Mouse (Mus musculus) midbrain, embryonic 11.5 days (tissue): ENCODE data around the gene Lysmd1. TPM values are rescaled to one million over a fixed set of nuclear protein-coding genes. Genes with fewer than 3 reads are reported as not detected.
"Not testable (repeated sequence)": the region's sequence is repeated elsewhere in the genome, so short reads cannot be mapped to it uniquely, and the experiment has no call there.

Source experiments
- ATAC-seq: fragments of 200-750 bp; cut with Nextera tagmentation; 2 replicates; pipeline ENCODE4 v1.8.0; 2017; ENCODE audit warnings: moderate TSS enrichment, moderate library complexity; ENCODE audit not compliant: low FRiP score
- DNase-seq: peaks from one replicate; pipeline ENCODE4 v3.0.0; 2015; ENCODE audit warnings: low spot score; ENCODE audit errors: missing footprints
- H3K27ac ChIP-seq: fragments of 300-500 bp; sonication (generic); 2 replicates; pipeline ENCODE4 v1.5.1; 2014; ENCODE audit warnings: low read depth, low read length
- H3K27me3 ChIP-seq: fragments of 300-500 bp; sonication (generic); 2 replicates; pipeline ENCODE4 v1.6.1; 2014; ENCODE audit warnings: mild to moderate bottlenecking, low read length, moderate library complexity, mixed read lengths; ENCODE audit not compliant: control insufficient read depth, insufficient read depth
- H3K36me3 ChIP-seq: fragments of 300-500 bp; sonication (generic); 2 replicates; pipeline ENCODE4 v1.6.1; 2014; ENCODE audit warnings: mild to moderate bottlenecking, low read length, moderate library complexity, mixed read lengths; ENCODE audit not compliant: control insufficient read depth, insufficient read depth
- H3K4me1 ChIP-seq: fragments of 300-500 bp; sonication (generic); 2 replicates; pipeline ENCODE4 v1.6.1; 2014; ENCODE audit warnings: low read length; ENCODE audit not compliant: control insufficient read depth, insufficient read depth
- H3K4me2 ChIP-seq: fragments of 300-500 bp; sonication (generic); 2 replicates; pipeline ENCODE4 v1.6.1; 2014; ENCODE audit warnings: mild to moderate bottlenecking, moderate library complexity
- H3K4me3 ChIP-seq: fragments of 300-500 bp; sonication (generic); 2 replicates; pipeline ENCODE4 v1.5.1; 2014; ENCODE audit warnings: low read depth, low read length
- H3K9ac ChIP-seq: fragments of 300-500 bp; sonication (generic); 2 replicates; pipeline ENCODE4 v1.6.1; 2014; ENCODE audit warnings: low read length
- H3K9me3 ChIP-seq: fragments of 300-500 bp; sonication (generic); 2 replicates; pipeline ENCODE4 v1.6.1; 2016; ENCODE audit warnings: low read length; ENCODE audit not compliant: control insufficient read depth
- WGBS: fragments of 180-500 bp; shearing (Covaris S2); extraction: QIAGEN DNeasy Blood & Tissue Kit; methylation state at CpG from one replicate; pipeline ENCODE4 v1.1.7; 2014; 5-methylcytosine and 5-hydroxymethylcytosine counted together
- polyA plus RNA-seq: library from polyadenylated mRNA; unstranded; fragments of >200 nt; fragmentation: Nextera tagmentation; extraction: Ambion mirVana; gene quantifications from 2 replicates; pipeline ENCODE4 v1.2.1, GENCODE M21; 2014

The Lysmd1 gene
- 16.1 and 17.4 TPM in 2 replicates for polyA plus RNA-seq

DNA sequence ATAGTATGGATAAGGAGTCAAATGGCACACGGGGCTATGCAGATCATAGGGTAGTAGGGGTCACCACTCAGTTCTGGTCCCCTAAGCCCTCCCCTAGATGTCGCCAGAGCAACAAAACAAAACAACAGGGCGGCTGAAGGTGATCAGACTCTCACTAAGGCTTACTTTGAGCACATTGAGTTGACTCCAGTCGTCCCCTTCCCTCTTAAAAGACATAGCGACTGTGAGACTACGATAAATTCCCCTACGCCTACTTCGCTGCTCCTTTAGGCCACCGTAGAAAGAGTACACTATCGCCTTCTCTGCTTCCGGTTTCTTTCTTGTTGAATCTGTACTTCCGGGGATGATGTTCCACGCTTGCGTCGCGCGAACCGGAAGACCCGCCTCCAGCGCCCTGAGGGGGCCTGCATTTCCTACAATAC lies at the start of gene Lysmd1, which contains the start of gene Scnm1:
Gene Lysmd1, plus strand, starts transcription at position 409 of the 422 bp plus-strand sequence.
Gene Scnm1, minus strand, starts transcription at position 332 of the 422 bp plus-strand sequence.
- H3K27ac ChIP-seq: no peak within 1 kb of the TSS; the same call in 1 of the 2 replicates
- H3K27me3 ChIP-seq: no peaks in the 10 kb centered on the region
- peak within 1 kb of the TSS; percentile 86 for H3K4me2 ChIP-seq
- peaks cover 7% of the 10 kb centered on the region; the same call in 1 of the 2 replicates for H3K36me3 ChIP-seq
- H3K9ac ChIP-seq: peak within 1 kb of the TSS; percentile 72
- peak within 1 kb of the TSS; percentile 67 for H3K4me3 ChIP-seq
- peaks cover 11% of the 10 kb centered on the region for H3K4me1 ChIP-seq
- H3K9me3 ChIP-seq: no peaks in the 10 kb centered on the region
- WGBS: 0% methylated on average over 20 of the region's 20 CpGs
- ATAC-seq: peak; percentile 91
- peak; percentile 99 for DNase-seq

GRCm38 (mm10) chr3:95088071-95088470 lies 45.8 kb upstream of the Lysmd1 start:
- WGBS: 97% methylated on average over 1 of the region's 1 CpGs
- Histone ChIP-seq H3K4me1 (no peaks in the 10 kb centered on the region), H3K9me3 (no peaks in the 10 kb centered on the region), H3K9ac (no peak overlapping the region), H3K4me2 (no peak overlapping the region), H3K27ac (no peak overlapping the region), H3K27me3 (no peaks in the 10 kb centered on the region), H3K36me3 (no peaks in the 10 kb centered on the region), H3K4me3 (no peak overlapping the region)
- ATAC-seq: no peak
- no peak for DNase-seq

DNA sequence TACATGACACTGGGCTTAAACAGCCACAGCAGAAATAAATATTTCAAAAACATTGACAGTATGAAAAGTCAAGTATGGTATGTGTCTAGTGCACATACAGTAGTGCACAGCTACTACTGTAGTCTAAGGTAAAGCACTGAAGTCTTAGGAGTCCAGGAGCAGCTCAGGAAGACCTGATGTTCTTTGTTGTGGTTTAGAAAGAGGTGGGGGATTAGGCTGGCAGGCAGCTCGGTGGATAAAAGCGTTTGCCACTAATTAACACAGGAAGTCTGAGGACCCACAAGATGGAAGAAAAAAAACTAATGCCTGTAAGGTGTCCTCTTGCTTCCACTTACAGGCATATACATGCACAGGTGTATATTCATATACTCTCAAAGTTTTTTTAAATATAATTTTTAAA lies 33.0 kb upstream of the Lysmd1 start:
- DNase-seq: no peak
- no peaks in the 10 kb centered on the region for H3K27me3 ChIP-seq
- no peak overlapping the region for H3K4me2 ChIP-seq
- ATAC-seq: no peak
- H3K9ac ChIP-seq: no peak overlapping the region
- WGBS: 39% methylated on average over 2 of the region's 2 CpGs
- no peak overlapping the region for H3K4me3 ChIP-seq
- peaks cover 8% of the 10 kb centered on the region for H3K4me1 ChIP-seq
- no peaks in the 10 kb centered on the region for H3K9me3 ChIP-seq
- no peaks in the 10 kb centered on the region for H3K36me3 ChIP-seq
- H3K27ac ChIP-seq: no peak overlapping the region

GRCm38 (mm10) chr3:95105121-95105520 lies 28.8 kb upstream of the Lysmd1 start:
- 78% methylated on average over 4 of the region's 4 CpGs for WGBS
- peaks cover 10% of the 10 kb centered on the region for H3K4me1 ChIP-seq
- no peak for DNase-seq
- peak overlapping the region; percentile 75 for H3K4me2 ChIP-seq
- no peaks in the 10 kb centered on the region for H3K9me3 ChIP-seq
- H3K27me3 ChIP-seq: no peaks in the 10 kb centered on the region
- H3K36me3 ChIP-seq: no peaks in the 10 kb centered on the region
- H3K27ac ChIP-seq: no peak overlapping the region
- no peak for ATAC-seq
- H3K4me3 ChIP-seq: peak overlapping the region; percentile 96
- H3K9ac ChIP-seq: no peak overlapping the region

DNA sequence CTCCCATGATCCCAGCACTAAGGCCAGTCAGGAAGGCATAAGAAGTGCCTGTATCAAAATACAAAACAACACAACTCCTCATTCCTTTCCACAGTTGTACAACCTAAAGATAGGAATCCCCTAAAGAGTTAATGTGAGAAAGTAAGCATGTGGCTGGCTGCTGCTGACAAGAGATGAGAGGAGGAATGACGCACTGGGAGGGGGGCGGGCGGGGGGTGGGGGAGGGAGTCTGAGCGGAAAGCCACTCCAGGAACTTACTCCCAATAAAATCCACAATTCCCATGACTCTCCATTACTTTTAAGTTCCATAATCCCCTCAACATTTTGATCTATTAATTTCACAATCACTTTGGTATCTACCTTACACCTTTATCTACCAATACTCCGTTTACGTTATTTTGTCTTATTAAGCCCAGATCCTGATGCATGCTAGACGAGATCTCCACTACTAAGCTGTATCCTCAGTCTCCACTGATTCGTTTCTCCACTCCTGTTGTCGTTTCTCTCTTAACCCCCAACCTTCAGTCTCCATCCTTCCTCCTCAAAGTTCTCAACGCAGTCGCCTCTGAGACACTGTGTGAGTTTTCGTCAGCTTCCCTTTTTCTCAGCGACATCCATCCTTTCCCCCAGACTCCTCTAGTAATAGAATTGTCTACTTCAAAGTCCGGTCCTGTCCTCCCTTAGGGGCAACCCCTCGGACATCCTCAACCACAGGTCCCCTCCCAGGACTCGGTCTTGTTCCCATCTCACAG lies 28.1 kb upstream of the Lysmd1 start:
- Histone ChIP-seq H3K27ac (peak overlapping the region; percentile 71), H3K4me1 (peaks cover 10% of the 10 kb centered on the region), H3K4me3 (peak overlapping the region; percentile 96), H3K9ac (peak overlapping the region; percentile 92), H3K4me2 (peak overlapping the region; percentile 75), H3K27me3 (no peaks in the 10 kb centered on the region), H3K9me3 (no peaks in the 10 kb centered on the region), H3K36me3 (no peaks in the 10 kb centered on the region)
- WGBS: under 1% methylated on average over 16 of the region's 16 CpGs
- ATAC-seq: no peak
- DNase-seq: no peak

GRCm38 (mm10) chr3:95106338-95107117 lies 27.4 kb upstream of the Lysmd1 start, which contains the start of gene Pip5k1a:
Gene Pip5k1a (minus strand): TSS chr3:95106930.
- H3K27me3 ChIP-seq: no peaks in the 10 kb centered on the region
- WGBS: under 1% methylated on average over 51 of the region's 51 CpGs
- peak within 1 kb of the TSS; percentile 71 for H3K27ac ChIP-seq
- DNase-seq: peak; percentile 99
- H3K9me3 ChIP-seq: no peaks in the 10 kb centered on the region
- H3K4me1 ChIP-seq: peaks cover 10% of the 10 kb centered on the region
- peak within 1 kb of the TSS; percentile 92 for H3K9ac ChIP-seq
- H3K4me2 ChIP-seq: peak within 1 kb of the TSS; percentile 75
- peak; percentile 90 for ATAC-seq
- peak within 1 kb of the TSS; percentile 96 for H3K4me3 ChIP-seq
- no peaks in the 10 kb centered on the region for H3K36me3 ChIP-seq

DNA sequence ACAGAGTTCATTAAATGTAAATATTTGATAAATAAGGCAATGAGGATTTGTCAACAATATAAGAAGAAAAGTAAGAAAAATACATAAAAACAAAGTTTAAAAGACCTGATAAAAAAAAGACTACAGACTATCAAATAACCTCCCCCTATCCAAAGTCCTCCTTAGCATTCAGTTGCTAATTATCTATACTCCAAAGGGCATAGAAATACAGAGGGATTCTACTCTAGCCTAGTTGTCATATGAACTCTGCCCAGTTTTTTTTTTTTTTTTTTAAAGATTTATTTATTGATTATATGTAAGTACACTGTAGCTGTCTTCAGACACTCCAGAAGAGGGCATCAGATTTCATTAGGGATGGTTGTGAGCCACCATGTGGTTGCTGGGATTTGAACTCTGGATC lies 26.6 kb upstream of the Lysmd1 start:
- not testable (repeated sequence) for H3K27ac ChIP-seq, H3K27me3 ChIP-seq, H3K4me3 ChIP-seq, H3K36me3 ChIP-seq, DNase-seq, ATAC-seq, H3K9me3 ChIP-seq
- peak overlapping the region; percentile 58; the same call in 1 of the 2 replicates for H3K9ac ChIP-seq
- peaks cover 14% of the 10 kb centered on the region for H3K4me1 ChIP-seq
- H3K4me2 ChIP-seq: peak overlapping the region; percentile 75

- H3K4me2 ChIP-seq: no peak overlapping the region
- no peak overlapping the region for H3K4me3 ChIP-seq
- ATAC-seq (no peak), DNase-seq (no peak)
- H3K27ac ChIP-seq: no peak overlapping the region
- H3K4me1 ChIP-seq: peaks cover 16% of the 10 kb centered on the region
- WGBS: 65% methylated on average over 2 of the region's 2 CpGs
- no peaks in the 10 kb centered on the region for H3K36me3 ChIP-seq
- no peak overlapping the region for H3K9ac ChIP-seq
- no peaks in the 10 kb centered on the region for H3K9me3 ChIP-seq
- H3K27me3 ChIP-seq: no peaks in the 10 kb centered on the region
Measured at GRCm38 (mm10) chr3:95107898-95108297, 26.0 kb upstream of the Lysmd1 start.
